Mouse (Mus musculus) midbrain, embryonic 14.5 days (tissue): Measurements from ENCODE around the gene Carf. TPM values are rescaled to one million over a fixed set of nuclear protein-coding genes. Genes with fewer than 3 reads are reported as not detected.
"Not testable (repeated sequence)": the region's sequence is repeated elsewhere in the genome, so short reads cannot be mapped to it uniquely, and the experiment has no call there.

ENCODE experiments used
- ATAC-seq: fragments of 200-750 bp; cut with Nextera tagmentation; 2 replicates; pipeline ENCODE4 v1.8.0; 2017; ENCODE audit warnings: moderate number of reproducible peaks, moderate library complexity; ENCODE audit not compliant: low FRiP score, low TSS enrichment
- DNase-seq: peaks from one replicate; pipeline ENCODE4 v3.0.0-alpha.2; 2015
- H3K27ac ChIP-seq: fragments of 300-500 bp; sonication (generic); replicated peaks from 2 replicates; pipeline ENCODE4 v1.5.1; 2014; ENCODE audit warnings: mild to moderate bottlenecking, low read depth, low read length, moderate library complexity
- H3K27me3 ChIP-seq: fragments of 300-500 bp; sonication (generic); 2 replicates; pipeline ENCODE4 v1.6.1; 2014; ENCODE audit warnings: low read length, control low read depth, mixed read lengths; ENCODE audit not compliant: control insufficient read depth, insufficient read depth
- H3K36me3 ChIP-seq: fragments of 300-500 bp; sonication (generic); 2 replicates; pipeline ENCODE4 v1.6.1; 2014; ENCODE audit warnings: low read length, control low read depth; ENCODE audit not compliant: control insufficient read depth, insufficient read depth
- H3K4me1 ChIP-seq: fragments of 300-500 bp; sonication (generic); 2 replicates; pipeline ENCODE4 v1.6.1; 2014; ENCODE audit warnings: mild to moderate bottlenecking, antibody characterized with exemption, low read length, control low read depth; ENCODE audit not compliant: control insufficient read depth, insufficient read depth
- H3K4me2 ChIP-seq: fragments of 300-500 bp; sonication (generic); 2 replicates; pipeline ENCODE4 v1.6.1; 2014; ENCODE audit warnings: mild to moderate bottlenecking, low read length, moderate library complexity
- H3K4me3 ChIP-seq: fragments of 300-500 bp; sonication (generic); replicated peaks from 2 replicates; pipeline ENCODE4 v1.5.1; 2014; ENCODE audit warnings: low read depth, low read length
- H3K9ac ChIP-seq: fragments of 300-500 bp; sonication (generic); replicated peaks from 2 replicates; pipeline ENCODE4 v1.6.1; 2014; ENCODE audit warnings: mild to moderate bottlenecking, low read length, moderate library complexity
- H3K9me3 ChIP-seq: fragments of 300-500 bp; sonication (generic); 2 replicates; pipeline ENCODE4 v1.6.1; 2016; ENCODE audit warnings: low read length, control low read depth, mixed read lengths; ENCODE audit not compliant: control insufficient read depth
- WGBS: fragments of 180-500 bp; shearing (Covaris S2); extraction: QIAGEN DNeasy Blood & Tissue Kit; methylation state at CpG from one replicate; pipeline ENCODE4 v1.1.7; 2014; 5-methylcytosine and 5-hydroxymethylcytosine counted together
- polyA plus RNA-seq: library from polyadenylated mRNA; unstranded; fragments of >200 nt; fragmentation: Nextera tagmentation; extraction: Ambion mirVana; gene quantifications from 2 replicates; pipeline ENCODE4 v1.2.1, GENCODE M21; 2014

The Carf gene
- 8.1 and 10.3 TPM in 2 replicates for polyA plus RNA-seq

- DNase-seq (peak; percentile 99), ATAC-seq (peak; percentile 96)
These were observed at the start of gene Carf, which contains the start of gene Wdr12 for GRCm38 (mm10) chr1:60098024-60098781. TSS of gene Carf (plus strand) at chr1:60098247. TSS of gene Wdr12 (minus strand) at chr1:60098645.

GRCm38 (mm10) chr1:60054659-60055058 is 43.4 kb upstream of the Carf start:
- Histone ChIP-seq H3K4me1 (no peaks in the 10 kb centered on the region), H3K36me3 (no peaks in the 10 kb centered on the region), H3K27ac (no peak overlapping the region), H3K4me2 (no peak overlapping the region), H3K9me3 (no peaks in the 10 kb centered on the region), H3K27me3 (no peaks in the 10 kb centered on the region), H3K9ac (no peak overlapping the region), H3K4me3 (no peak overlapping the region)
- ATAC-seq (no peak), DNase-seq (no peak)
- 32% methylated on average over 3 of the region's 3 CpGs for WGBS

More at GRCm38 (mm10) chr1:60098024-60098781, at the start of gene Carf, which contains the start of gene Wdr12:
- H3K36me3 ChIP-seq: peaks cover 6% of the 10 kb centered on the region
- peak within 1 kb of the TSS; percentile 99 for H3K27ac ChIP-seq
- peak within 1 kb of the TSS; percentile 95 for H3K9ac ChIP-seq
- H3K9me3 ChIP-seq: no peaks in the 10 kb centered on the region
- peak within 1 kb of the TSS; percentile 94 for H3K4me3 ChIP-seq
- WGBS: 1% methylated on average over 71 of the region's 71 CpGs
- H3K27me3 ChIP-seq: no peaks in the 10 kb centered on the region
- H3K4me1 ChIP-seq: peaks cover 7% of the 10 kb centered on the region
- peak within 1 kb of the TSS; percentile 77 for H3K4me2 ChIP-seq

- H3K4me1 ChIP-seq: no peaks in the 10 kb centered on the region
- no peaks in the 10 kb centered on the region for H3K36me3 ChIP-seq
- H3K27me3 ChIP-seq: no peaks in the 10 kb centered on the region
- H3K4me2 ChIP-seq: no peak overlapping the region
- H3K9me3 ChIP-seq: no peaks in the 10 kb centered on the region
- DNase-seq (no peak), ATAC-seq (no peak)
- no peak overlapping the region for H3K27ac ChIP-seq
- no peak overlapping the region for H3K4me3 ChIP-seq
- no peak overlapping the region for H3K9ac ChIP-seq
- WGBS: 82% methylated on average over 3 of the region's 3 CpGs
These were observed 41.7 kb upstream of the Carf start for GRCm38 (mm10) chr1:60056310-60056709.

- not testable (repeated sequence) for DNase-seq, H3K9ac ChIP-seq, H3K4me1 ChIP-seq, H3K27me3 ChIP-seq, H3K4me2 ChIP-seq, H3K4me3 ChIP-seq, H3K36me3 ChIP-seq, H3K9me3 ChIP-seq, H3K27ac ChIP-seq, ATAC-seq
These were observed 27.3 kb upstream of the Carf start for GRCm38 (mm10) chr1:60070725-60071124.

- Histone ChIP-seq H3K4me1 (no peaks in the 10 kb centered on the region), H3K9me3 (no peaks in the 10 kb centered on the region), H3K27ac (no peak overlapping the region), H3K4me2 (no peak overlapping the region), H3K4me3 (no peak overlapping the region), H3K9ac (no peak overlapping the region), H3K36me3 (peaks cover 34% of the 10 kb centered on the region), H3K27me3 (no peaks in the 10 kb centered on the region)
- DNase-seq: no peak
- no peak for ATAC-seq
- 91% methylated on average over 2 of the region's 2 CpGs for WGBS
These were observed 23.1 kb upstream of the Carf start for GRCm38 (mm10) chr1:60074935-60075334.

GRCm38 (mm10) chr1:60075590-60075989 is 22.5 kb upstream of the Carf start:
- no peak for ATAC-seq
- peaks cover 40% of the 10 kb centered on the region for H3K36me3 ChIP-seq
- DNase-seq: no peak
- WGBS: 85% methylated on average over 3 of the region's 3 CpGs
- no peak overlapping the region for H3K9ac ChIP-seq
- no peaks in the 10 kb centered on the region for H3K9me3 ChIP-seq
- no peak overlapping the region for H3K4me2 ChIP-seq
- no peak overlapping the region for H3K27ac ChIP-seq
- no peak overlapping the region for H3K4me3 ChIP-seq
- H3K4me1 ChIP-seq: no peaks in the 10 kb centered on the region
- no peaks in the 10 kb centered on the region for H3K27me3 ChIP-seq

GRCm38 (mm10) chr1:60076411-60076810 is 21.6 kb upstream of the Carf start:
- H3K27me3 ChIP-seq: no peaks in the 10 kb centered on the region
- peaks cover 46% of the 10 kb centered on the region for H3K36me3 ChIP-seq
- DNase-seq (no peak), ATAC-seq (no peak)
- H3K27ac ChIP-seq: no peak overlapping the region
- H3K4me1 ChIP-seq: no peaks in the 10 kb centered on the region
- H3K4me2 ChIP-seq: no peak overlapping the region
- no peak overlapping the region for H3K9ac ChIP-seq
- H3K9me3 ChIP-seq: no peaks in the 10 kb centered on the region
- WGBS: 92% methylated on average over 6 of the region's 6 CpGs
- H3K4me3 ChIP-seq: no peak overlapping the region

- Histone ChIP-seq H3K9ac (peak overlapping the region; percentile 95; the same call in 1 of the 2 replicates), H3K4me3 (peak overlapping the region; percentile 94), H3K4me1 (peaks cover 7% of the 10 kb centered on the region), H3K4me2 (peak overlapping the region; percentile 77), H3K27me3 (no peaks in the 10 kb centered on the region), H3K9me3 (no peaks in the 10 kb centered on the region), H3K36me3 (peaks cover 16% of the 10 kb centered on the region), H3K27ac (no peak overlapping the region)
- ATAC-seq (no peak), DNase-seq (peak; percentile 15)
- 11% methylated on average over 13 of the region's 13 CpGs for WGBS
These were observed 1.3 kb upstream of the Carf start for GRCm38 (mm10) chr1:60096572-60097276.
